Mouse (Mus musculus) layer of hippocampus, adult 18-20 months (tissue): Measurements from ENCODE around the gene Arid1b. TPM values are rescaled to one million over a fixed set of nuclear protein-coding genes. Genes with fewer than 3 reads are reported as not detected.
A peak's percentile ranks its signal among the peaks of the same experiment; 100 is the strongest.

ENCODE experiments used
- DNase-seq, 2 experiments: peaks; one replicate each; pipeline ENCODE4 v3.0.0; 2022; ENCODE audit warnings: low spot score in 2 of 2
- total RNA-seq, 2 experiments: library from RNA; stranded (reverse); gene quantifications; 2 replicates each; pipeline ENCODE4 v1.2.3; 2021

The Arid1b gene
- total RNA-seq, 2 experiments from 2014 or later: 103 to 108 TPM

DNA sequence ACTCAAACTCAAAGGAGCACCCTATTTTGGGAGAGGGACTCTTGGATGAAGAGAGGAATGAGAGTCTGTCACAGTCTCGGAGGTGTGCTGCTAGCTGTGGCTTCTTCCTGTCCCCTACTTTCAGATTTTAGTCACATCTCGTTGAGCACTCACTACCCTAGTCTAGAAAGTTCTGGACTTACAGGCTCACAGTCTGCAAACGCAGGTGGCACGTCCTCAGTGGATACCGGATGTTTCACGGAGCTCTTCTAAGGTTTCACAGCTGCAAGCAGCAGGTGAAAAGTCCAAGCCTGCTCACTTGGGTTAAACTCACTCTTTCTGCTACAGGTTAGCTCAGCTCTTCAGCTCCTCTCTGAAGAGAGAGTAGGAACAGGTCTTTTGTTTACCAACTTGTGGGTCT is 186.8 kb downstream of the Arid1b start:
- DNase-seq: no peak

DNA sequence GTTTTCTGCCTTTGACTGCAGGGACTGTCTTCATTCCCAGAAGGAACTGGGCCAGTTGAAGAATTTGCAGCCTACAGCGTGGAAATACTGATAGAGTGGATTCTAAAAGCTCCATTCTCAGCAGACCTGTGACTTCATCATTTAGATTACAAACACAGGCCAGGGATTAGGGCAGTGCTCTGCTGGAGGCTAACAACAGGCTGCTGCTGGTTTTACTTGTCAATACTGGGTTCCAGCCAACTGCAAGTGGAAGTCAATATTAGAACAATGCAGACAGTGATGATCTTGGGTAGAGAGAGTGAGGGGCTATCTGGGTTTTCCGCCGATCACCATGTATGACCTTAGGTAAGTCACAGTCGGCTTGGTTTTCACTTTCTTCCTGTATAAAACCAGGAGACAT is 188.4 kb downstream of the Arid1b start:
- DNase-seq: no peak

DNA sequence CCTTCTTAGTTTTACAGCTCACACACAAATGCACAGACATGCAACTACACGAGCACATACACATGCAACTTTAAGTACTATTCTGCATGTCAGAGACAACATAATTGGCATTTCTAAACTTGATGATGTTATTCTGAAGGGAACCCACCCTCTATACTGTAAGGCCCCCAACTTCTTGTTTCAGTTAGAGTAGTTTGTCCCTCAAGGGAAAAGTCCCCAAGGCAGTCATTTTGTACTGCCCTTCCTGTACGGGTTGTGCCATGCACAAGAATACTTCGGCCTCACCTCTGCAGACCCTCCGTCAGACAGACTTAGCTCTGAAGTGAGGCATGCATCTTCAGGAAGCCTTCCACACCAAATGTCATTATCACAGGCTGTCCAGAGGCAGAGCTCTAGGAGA is 191.4 kb downstream of the Arid1b start:
- no peak for DNase-seq

DNA sequence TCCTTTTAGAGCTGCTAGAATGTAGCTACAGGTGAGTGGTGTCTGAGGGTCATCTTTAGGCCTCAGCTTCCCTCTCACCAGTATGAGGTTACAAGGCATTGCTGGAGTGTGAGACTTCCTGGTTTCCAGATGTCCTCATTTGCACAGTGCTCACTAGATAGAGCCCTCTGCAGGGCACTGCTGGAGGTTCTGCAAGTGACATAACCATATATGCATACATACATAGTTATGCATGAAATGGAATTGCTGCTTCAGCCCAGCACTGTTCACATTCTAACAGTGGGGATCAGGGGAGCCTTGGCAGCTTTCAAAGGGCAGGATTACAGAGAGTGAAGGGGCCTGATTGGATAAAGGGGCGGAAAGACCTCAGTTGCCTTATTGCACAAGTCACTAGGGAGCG is 193.4 kb downstream of the Arid1b start:
- DNase-seq: no peak

DNA sequence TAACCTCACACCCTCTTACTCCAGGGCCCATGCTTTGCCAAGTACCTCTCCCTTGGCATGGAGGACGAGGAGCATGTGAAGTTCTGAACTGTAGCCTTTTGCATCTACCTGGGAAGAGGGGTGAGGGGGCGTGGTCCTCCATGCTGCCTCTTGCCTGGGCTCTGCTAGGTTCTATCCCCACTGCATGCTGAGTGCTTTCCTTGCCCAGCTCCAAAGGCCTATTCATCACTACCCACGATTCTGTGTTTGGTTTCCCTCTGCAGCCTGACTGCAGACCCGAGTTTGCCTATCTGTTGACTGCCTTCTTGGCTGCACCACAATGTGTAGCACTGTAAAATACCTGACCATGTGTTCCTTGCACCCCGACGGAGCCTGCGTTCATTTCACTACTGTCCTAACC is 194.3 kb downstream of the Arid1b start:
- DNase-seq: no peak

DNA sequence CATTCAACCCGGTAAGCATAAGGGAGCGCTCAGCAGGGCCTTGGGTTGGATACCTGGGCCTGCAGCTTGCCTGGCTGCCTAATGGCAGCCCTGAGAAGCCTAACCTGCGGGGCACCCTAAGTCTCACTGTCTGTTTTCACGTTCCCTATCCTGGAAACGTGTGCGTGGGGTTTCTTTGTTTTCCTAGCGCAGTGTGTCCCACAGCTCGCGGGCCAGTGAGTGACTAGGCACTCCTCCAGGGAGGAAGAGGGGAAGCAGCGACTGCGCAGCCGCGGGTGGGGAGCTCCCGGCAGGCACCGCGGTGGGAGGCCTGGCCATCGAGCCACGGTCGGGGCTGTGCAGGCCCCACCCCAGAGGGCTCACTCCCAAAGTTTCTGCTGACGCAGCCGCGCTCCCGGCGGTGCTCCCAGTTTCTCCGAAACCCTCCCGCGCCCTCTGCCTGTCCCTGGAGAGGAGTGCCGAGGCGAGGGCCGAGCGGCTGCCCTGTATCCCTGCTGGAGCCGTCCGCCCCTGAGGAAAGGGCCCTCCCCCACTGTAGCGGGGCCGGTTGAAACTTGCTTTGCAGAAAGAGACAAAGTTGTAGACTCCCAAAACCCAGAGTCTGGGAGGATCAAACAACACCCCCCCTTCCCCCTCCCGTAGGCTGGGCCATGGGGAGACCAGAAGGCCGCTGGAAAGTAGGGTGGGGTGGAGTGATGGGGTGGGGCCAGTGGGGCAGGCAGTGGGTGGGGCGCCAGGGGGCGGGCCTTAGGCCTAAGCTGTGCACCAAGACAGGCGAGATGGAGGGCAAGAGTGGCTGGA is 195.6 kb downstream of the Arid1b start:
- DNase-seq: peak; percentile 89 to 93

DNA sequence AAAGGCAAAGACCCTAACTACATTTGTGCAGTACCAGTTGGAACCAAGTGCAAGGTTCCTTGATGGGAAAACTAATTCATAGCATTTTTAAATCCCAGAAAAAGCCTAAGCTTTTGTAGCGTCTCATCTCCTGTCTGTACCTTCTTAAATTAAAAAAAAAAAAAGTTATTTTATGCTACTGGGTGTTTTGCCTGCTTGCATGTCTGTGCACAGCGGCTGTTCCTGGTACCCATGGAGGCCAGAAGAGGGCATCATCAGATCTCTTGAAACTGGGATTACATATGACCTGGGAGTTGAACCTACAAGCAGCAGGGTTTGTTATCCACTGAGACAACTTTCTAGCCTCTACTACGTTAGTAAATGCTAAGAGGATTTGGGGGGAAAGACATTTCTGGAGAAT is 196.2 kb downstream of the Arid1b start:
- DNase-seq: no peak

DNA sequence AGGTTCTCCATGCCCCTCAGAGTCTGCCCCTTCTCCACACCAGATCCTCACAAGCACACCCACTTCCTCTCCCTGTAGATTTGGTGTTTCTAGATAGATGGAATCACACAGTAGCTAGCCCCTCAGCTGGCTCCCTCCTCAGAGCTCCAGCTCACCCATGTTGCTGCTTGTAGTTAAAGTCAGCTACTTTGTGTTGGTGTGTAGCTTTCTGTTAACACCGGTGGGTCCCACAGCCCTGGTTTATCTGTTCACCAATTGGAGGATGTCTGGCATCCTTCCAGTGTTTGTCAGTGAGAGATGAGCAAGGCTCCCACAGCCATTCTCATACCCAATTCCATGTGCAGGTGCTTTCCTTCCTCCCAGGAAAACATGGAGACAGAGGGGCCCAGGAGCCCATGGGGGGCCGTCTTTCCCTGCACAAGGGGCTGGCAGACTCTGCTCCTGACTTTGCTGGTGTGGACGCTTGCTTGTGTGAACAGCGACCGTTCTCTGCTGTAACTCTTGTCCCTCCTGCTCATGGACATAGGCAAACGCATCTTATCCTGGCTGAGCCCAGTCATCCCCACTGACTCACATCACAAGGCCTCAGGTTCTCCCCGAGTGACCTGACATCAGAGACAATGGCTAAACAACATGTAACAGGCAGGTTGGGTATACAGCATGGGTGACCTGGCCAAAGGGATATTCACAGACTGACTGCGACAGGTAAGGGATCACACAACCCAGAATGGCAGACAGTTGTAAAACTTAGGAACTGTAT is 200.2 kb downstream of the Arid1b start:
- no peak for DNase-seq

DNA sequence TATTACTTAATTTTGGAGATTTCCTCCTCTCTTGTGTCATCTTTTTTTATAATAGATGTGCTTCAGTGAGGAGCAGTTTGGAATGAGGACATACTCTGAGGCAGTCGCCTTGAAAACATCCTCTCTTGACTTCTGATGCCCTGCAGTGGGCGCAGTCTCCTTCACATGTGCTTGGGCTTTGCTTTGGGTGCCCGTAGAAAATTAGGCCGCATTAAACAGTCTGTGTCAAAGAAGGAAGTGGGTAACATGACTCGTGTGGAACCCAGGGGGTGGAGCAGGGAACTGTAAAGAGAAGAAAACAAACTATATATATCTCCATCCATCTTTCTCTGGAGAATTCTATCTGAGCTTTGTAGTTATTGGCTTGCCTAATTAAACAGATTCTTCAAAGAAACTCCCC is 201.3 kb downstream of the Arid1b start:
- no peak for DNase-seq

DNA sequence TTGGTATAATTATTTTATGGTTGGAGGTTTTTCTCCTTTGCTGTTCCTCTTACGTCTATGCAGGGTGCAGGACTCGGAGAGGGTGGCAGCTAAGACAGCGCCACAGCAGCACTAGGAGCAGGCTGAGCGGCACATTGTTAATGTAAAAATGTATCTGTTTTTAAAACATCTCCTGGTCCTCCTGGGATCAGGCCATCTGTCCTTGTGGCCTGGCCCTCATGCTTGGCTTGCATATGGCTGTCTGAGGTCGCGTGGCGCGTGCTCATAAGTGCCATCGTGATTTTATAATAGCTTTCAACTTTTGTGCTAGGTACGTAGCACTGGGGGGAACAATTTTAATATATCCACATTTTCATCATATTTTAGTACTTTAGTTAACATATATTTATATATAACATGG is 201.9 kb downstream of the Arid1b start:
- DNase-seq: no peak

DNA sequence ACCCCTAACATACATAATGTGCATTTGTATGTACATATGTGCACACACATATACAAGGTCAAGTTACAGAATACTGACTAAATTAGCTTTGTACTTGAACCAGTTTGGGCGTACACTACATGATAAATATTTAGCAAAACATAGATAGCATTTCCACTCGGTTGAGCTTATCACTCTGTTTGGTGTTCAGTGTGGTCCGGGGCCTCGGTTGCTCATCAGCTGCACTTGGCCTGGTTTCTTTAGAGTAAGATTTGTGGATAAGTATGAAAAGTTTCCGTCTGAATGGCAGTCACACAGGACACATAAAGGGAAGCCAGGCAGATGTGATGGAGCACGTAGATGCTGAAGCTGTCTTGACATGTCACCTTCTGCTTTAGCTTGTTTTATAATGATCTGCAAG is 202.4 kb downstream of the Arid1b start:
- DNase-seq: no peak

DNA sequence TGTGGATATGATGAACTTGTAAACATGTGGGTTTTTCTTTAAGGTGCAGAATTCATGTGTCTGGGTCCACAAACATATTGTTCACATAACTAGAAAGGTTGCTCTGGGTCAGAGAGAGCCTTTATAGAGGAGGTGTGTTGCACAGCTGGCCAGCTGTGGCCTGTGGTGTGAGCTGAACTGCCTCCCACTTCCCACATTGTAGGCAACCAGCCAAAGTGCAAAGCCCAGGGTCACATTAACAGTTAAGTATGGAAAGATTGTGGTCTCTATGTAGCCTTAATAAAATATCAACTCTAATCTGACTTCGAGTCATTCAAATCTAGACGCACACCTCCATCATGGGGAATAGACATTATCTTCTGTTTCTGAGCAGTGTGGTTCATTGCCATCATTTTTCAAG is 203.0 kb downstream of the Arid1b start:
- DNase-seq: no peak

DNA sequence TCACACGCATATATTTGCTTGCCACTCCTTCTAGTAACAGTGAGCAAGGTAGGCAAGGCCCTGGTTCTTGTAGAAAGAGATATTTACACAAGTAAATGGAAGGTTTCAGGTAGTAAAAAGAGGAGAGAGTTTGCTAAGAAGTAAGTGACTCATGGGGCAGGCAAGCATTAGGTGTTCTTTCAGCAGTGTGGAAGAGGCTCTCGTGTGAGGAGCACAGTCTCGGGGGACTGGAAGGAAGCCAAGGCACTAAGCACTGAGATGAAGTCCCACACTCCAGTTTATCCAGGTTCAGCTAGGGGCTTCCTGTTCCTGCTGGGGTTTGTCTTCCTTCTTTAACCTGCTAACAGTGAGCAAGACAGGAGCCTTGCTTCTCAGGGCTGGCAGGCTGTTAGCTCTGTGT is 203.6 kb downstream of the Arid1b start:
- DNase-seq: no peak

DNA sequence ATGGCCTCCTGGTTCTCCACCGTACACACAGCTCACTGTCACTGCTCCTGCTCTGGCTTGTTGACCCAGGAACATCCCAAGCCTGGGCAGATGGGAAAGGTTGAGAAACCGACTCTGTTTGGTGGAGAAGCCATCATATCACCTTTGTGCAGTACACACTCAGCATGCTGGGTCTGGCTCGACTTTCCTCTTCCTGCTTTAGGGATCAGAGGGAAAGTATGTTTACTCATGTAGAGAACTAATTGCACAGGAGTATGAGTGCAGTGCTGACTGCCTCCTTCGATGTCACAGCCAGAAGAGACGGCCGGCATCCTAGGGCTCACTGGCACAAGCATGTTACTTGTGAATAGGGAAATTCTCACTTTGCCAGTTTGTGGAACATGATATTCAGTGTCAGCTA is 204.1 kb downstream of the Arid1b start:
- no peak for DNase-seq

DNA sequence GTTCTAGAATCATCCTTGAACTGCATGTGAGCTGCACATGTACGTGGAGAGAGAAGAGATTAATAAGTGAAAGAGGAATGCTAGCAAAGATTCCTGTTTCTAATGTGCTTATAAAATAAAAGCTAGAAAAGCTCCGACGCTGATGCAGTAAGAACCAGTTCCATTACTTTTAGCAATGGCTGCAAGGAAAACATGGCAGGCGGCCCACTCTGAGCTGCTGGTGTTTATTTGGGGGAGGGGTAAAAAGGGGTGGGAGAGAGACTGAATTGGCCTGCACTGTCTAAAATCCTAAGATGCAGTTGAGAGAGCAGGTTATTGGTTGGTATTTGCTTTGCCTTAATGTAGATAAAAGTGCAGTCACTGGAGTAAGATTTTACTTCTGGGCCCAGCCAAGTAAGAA is 204.7 kb downstream of the Arid1b start:
- no peak for DNase-seq

DNA sequence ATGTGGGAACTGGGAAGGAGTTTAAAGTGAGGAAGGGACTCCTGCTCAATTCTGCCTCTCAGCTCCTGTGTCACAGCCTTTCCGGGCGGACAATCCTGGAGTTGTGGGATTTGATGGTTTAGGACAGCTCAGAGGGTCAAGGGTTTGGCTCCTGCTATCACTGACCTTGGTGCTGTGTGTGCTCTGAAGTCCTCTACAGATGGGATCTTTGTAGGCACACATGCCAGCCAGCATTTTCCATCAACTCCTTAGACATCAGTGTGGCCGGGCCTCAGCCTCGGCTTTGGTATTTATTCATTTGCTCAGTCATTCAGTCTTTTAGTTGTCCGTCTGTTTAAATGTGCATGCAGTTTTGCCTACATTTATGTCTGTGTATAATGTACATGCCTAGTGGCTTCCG is 206.5 kb downstream of the Arid1b start:
- DNase-seq: no peak

DNA sequence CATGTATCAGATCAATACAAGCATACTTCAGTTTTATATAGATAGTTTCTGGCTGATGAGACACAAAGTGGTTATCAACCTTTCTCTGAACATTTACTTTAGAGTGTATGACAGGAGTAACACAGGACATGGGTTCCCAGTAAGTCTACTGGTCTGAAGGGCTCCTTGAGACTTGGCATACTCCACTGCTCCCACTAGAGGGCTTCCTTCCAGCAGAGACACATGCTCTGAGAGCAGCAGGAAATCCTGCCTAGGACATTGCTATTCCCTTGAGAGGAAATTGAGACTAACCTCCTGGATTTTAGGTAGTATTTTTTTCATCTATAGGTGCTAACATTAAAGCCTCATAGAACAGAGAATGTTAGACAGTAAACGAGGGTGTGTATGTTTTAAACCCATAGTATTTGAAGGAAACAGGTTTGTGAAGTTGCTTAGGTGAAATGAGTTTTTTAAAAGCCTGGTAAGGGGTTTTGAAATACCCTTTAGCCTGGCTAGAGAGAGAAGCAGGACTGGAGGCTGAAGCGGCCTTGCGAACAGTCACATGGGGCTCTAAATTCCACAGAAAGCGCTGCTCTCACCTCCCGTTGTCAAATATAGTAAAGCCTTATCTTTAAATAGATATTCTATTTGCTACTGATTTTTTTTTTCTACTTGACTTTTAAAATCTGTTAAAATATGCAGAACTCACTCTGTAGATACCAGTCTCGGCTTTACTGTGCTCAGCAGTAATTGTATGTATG is 207.9 kb downstream of the Arid1b start:
- DNase-seq: peak in 1 of 2 experiments; percentile 78

DNA sequence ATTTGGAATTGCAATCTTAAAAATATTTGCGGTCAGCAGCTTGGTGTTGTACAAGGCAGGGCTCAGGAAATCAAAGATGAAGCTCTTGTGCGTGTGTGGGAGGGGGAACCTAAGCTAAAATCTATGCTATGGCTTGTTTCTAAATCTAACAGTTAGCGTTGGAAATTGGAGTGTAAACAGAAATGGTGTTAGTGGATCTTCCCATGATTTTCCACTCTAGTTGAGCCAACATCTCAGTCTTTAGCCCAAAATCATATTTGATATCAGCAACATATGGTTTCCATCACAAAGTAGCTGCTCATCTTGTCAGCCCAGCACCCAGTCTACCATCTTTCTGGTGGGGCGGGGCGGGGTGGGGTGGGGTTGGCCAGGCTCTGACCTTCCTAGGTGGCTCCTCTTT is 208.6 kb downstream of the Arid1b start:
- DNase-seq: no peak

DNA sequence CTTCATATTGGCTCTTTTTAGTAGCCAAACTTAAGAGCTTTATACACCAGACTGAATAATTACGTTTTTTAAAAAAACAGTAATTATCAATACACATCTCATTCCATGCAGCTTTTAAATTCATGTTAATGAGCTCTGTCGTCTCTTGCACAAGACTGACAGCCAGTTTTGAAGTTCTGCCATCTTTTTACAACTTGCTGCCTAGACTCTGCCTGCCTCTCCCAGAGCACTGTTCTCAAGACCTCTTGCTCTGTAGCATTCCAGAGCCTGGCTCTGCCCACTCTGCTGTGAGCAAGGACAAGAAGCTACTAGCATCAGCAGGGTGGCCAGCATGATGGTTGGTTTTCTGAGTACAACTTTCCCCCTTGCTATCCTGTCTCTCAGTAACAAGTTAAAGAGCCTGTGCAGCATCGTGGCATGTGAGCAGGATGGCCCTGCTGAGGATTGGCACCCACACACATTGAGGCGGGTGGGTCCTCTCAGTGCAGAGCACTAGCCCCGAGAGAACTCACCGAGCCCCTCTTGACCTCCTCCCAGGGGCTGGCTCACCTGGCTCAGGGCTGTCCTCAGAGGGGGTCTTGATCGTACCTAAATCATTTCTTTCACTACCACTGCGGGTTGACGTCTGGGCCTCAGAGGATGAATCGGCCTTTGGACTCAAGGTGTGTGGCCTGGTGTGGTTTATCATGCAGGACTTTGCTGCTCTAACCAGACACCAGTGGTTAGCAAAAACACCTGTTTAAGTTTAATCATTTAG is 209.4 kb downstream of the Arid1b start:
- DNase-seq: no peak

DNA sequence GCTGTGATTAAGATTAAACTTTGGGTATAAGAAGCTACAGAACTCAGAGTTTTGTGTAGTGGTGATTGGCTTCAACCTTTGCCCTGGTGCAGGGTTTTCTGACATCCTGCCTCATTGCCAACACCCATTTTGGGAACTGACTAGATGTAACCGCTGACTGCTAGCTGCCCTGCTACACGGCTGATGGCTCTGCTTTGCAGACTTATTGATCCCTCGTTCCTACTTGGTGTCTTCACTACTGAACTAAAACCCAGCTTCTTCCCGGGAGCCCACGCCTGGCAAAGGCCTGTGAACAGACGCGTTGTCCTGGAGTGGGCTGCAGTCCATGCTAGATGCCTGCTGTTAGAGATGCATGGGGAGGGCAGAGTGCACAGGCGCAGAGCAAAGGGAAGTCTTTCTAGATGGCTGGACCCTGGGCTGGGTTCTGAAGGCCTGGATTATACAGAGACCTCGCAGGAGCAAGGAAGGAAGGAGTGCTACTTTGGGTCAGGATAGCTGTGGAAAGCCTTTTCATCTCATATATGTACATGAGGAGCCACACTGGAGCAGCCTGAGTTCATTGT is 210.1 kb downstream of the Arid1b start:
- no peak for DNase-seq

DNA sequence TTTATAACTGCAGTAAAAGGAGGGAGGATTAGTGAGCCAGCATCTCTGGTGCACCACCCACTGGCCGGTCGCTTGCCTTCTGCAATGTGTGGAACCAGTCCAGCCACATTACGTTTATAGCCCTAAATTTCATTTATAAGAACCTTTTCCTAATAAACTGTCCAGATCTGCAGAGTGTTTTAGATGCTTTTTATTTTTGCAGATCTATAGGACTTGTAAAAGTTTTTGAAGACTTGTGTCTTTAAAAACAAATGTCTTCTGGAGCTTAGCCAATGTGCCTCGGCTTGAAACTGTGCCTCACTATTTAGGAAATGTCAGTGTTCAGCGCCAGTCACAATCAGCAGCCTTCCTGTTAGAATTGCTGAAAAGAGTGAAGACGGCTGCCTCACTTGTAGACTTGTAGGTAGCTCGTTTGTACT is 211.0 kb downstream of the Arid1b start:
- no peak for DNase-seq
